10 mouse cellular contexts compared by ENCODE assay signal in genomic region chr11:59346166-59346910, GRCm38 (mm10). TPM values are rescaled to one million over a fixed set of nuclear protein-coding genes. Genes with fewer than 3 reads are reported as not detected.
A peak's percentile ranks its signal among the peaks of the same experiment; 100 is the strongest.
DNase-seq lines count a peak whose midpoint lies in the region; ATAC-seq and TF ChIP-seq lines count a peak whose summit lies in the region.
"Had no signal": no experiment of that assay in that cellular context is flagged by ENCODE, and none has a peak within 500 bp of the region (broad histone marks: within the 10 kb centered on the region; RNA-seq: fewer than 3 reads in every experiment).

No protein-coding gene starts in this region.

- H3K27me3 ChIP-seq in intestine, postnatal 0 days (replicated peaks; ENCODE audit: control insufficient read depth, insufficient read depth, low read length) = no peaks in the 10 kb centered on the region
- H3K27me3 ChIP-seq in hindbrain, embryonic 14.5 days (ENCODE audit: control insufficient read depth, insufficient read depth, low read length) = no peaks in the 10 kb centered on the region

- H3K4me1 ChIP-seq in intestine, postnatal 0 days (replicated peaks; ENCODE audit: control insufficient read depth, insufficient read depth, low read length) = no peaks in the 10 kb centered on the region
- H3K4me1 ChIP-seq in hindbrain, embryonic 14.5 days (replicated peaks; ENCODE audit: control insufficient read depth, insufficient read depth, low read length) = no peaks in the 10 kb centered on the region

- WGBS in intestine, postnatal 0 days = 65% methylated on average over 11 of the region's 11 CpGs
- 78% methylated on average over 11 of the region's 11 CpGs for WGBS in hindbrain, embryonic 14.5 days

- TF ChIP-seq CTCF in intestine, postnatal 0 days (IDR thresholded peaks at IDR 0.05; ENCODE audit: low read depth) = no peak

- H3K9me3 ChIP-seq in intestine, postnatal 0 days (ENCODE audit: control insufficient read depth) = no peaks in the 10 kb centered on the region
- no peaks in the 10 kb centered on the region for H3K9me3 ChIP-seq in hindbrain, embryonic 14.5 days (ENCODE audit: control insufficient read depth, low read length)

- no peaks in the 10 kb centered on the region for H3K36me3 ChIP-seq in intestine, postnatal 0 days (ENCODE audit: control insufficient read depth, insufficient read depth)
- no peaks in the 10 kb centered on the region for H3K36me3 ChIP-seq in hindbrain, embryonic 14.5 days (replicated peaks; ENCODE audit: control insufficient read depth, insufficient read depth)

- H3K4me3 ChIP-seq in intestine, postnatal 0 days (ENCODE audit: low read depth, low read length) = no peak overlapping the region
- no peak overlapping the region for H3K4me3 ChIP-seq in hindbrain, embryonic 14.5 days (replicated peaks; ENCODE audit: low read length)

- H3K9ac ChIP-seq in intestine, postnatal 0 days (ENCODE audit: low read depth, low read length) = no peak overlapping the region
- no peak overlapping the region for H3K9ac ChIP-seq in hindbrain, embryonic 14.5 days

- peak; percentile 49 for DNase-seq in urinary bladder, postnatal 25 days (ENCODE audit: low spot score)
- no peak for DNase-seq in urinary bladder, adult 2 months (ENCODE audit: low spot score)
- DNase-seq in gastrocnemius, postnatal 4 days (ENCODE audit: low spot score in 2 of 2) = peak; percentile 46 to 71
- DNase-seq in urinary bladder, postnatal 4 days (ENCODE audit: low spot score in 2 of 2) = peak; percentile 77 to 82
- DNase-seq in hindbrain, embryonic 14.5 days (ENCODE audit: low spot score) = no peak
- DNase-seq in kidney, adult 9 months = no peak
- DNase-seq in left cerebral cortex, postnatal 14 days (ENCODE audit: low spot score in 2 of 2) = no peak

- no peak overlapping the region; the same call in 1 of the 2 replicates for H3K4me2 ChIP-seq in intestine, postnatal 0 days (replicated peaks; ENCODE audit: low read depth)
- no peak overlapping the region for H3K4me2 ChIP-seq in hindbrain, embryonic 14.5 days (replicated peaks)

- peak; percentile 22; the same call in 1 of the 2 replicates for ATAC-seq in intestine, postnatal 0 days
- no peak for ATAC-seq in hindbrain, embryonic 14.5 days (ENCODE audit: low FRiP score)

- intact Hi-C loops in left cerebral cortex, postnatal 14 days (cut with DNase I) = no loop called here

- no peak overlapping the region for H3K27ac ChIP-seq in intestine, postnatal 0 days (ENCODE audit: low read depth, low read length)
- H3K27ac ChIP-seq in hindbrain, embryonic 14.5 days = no peak overlapping the region

RNA-seq across cellular contexts. Expression of gene Prss38, which starts 29.1 kb away (rescaled TPM):
- 0.06 and 0.24 TPM in 2 replicates for polyA plus RNA-seq in urinary bladder, adult 2 months (2012; rRNA removed)
- not detected for total RNA-seq in gastrocnemius, postnatal 4 days (2021)
- polyA plus RNA-seq in intestine, postnatal 0 days (2015; fragmentation: Nextera tagmentation; extraction: Ambion mirVana) = not detected in 2 replicates
- polyA plus RNA-seq in hindbrain, embryonic 14.5 days (2014; fragmentation: Nextera tagmentation; extraction: Ambion mirVana) = not detected in 2 replicates
- not detected for total RNA-seq in left cerebral cortex, postnatal 14 days (2021)
- total RNA-seq: left cerebral cortex, postnatal 36 days; MEL had no signal

RNA-seq across cellular contexts. Expression of gene Wnt9a, which starts 39.6 kb away (rescaled TPM):
- polyA plus RNA-seq in urinary bladder, adult 2 months (2012; rRNA removed) = 11.6 and 11.7 TPM in 2 replicates
- 10 to 100 TPM; 12.8 to 15.4 TPM for total RNA-seq in gastrocnemius, postnatal 4 days (2021)
- 2.2 and 2.4 TPM in 2 replicates for polyA plus RNA-seq in intestine, postnatal 0 days (2015; fragmentation: Nextera tagmentation; extraction: Ambion mirVana)
- polyA plus RNA-seq in hindbrain, embryonic 14.5 days (2014; fragmentation: Nextera tagmentation; extraction: Ambion mirVana) = 2.1 TPM in 2 replicates
- 10 to 100 TPM; 17.1 to 19.9 TPM for total RNA-seq in left cerebral cortex, postnatal 14 days (2021)
- total RNA-seq: MEL had no signal

RNA-seq across cellular contexts. Expression of gene Wnt3a, which starts 55.8 kb away (rescaled TPM):
- 0.03 TPM in 2 replicates for polyA plus RNA-seq in urinary bladder, adult 2 months (2012; rRNA removed)
- not detected for total RNA-seq in gastrocnemius, postnatal 4 days (2021)
- not detected in 2 replicates for polyA plus RNA-seq in intestine, postnatal 0 days (2015; fragmentation: Nextera tagmentation; extraction: Ambion mirVana)
- 0.40 and 0.43 TPM in 2 replicates for polyA plus RNA-seq in hindbrain, embryonic 14.5 days (2014; fragmentation: Nextera tagmentation; extraction: Ambion mirVana)
- not detected for total RNA-seq in left cerebral cortex, postnatal 14 days (2021)
- total RNA-seq: left cerebral cortex, postnatal 36 days; MEL had no signal

Comparison
In these comparisons a context has a peak if more than half of its experiments do, and no peak if none do; other contexts are left out.
1. DNase-seq: peak in urinary bladder, postnatal 25 days (single experiment), gastrocnemius, postnatal 4 days (2 of 2) and urinary bladder, postnatal 4 days (2 of 2); none in urinary bladder, adult 2 months (single experiment), hindbrain, embryonic 14.5 days (single experiment), kidney, adult 9 months (single experiment) and left cerebral cortex, postnatal 14 days (0 of 2).